Mouse (Mus musculus) megakaryocyte, embryonic 14.5 days (primary cell): ENCODE measurements around the gene Tpbg.

ENCODE experiments used
- FLI1 ChIP-seq: IDR thresholded peaks from 2 replicates; pipeline ENCODE4 v1.6.1; 2012; ENCODE audit warnings: low read length, inconsistent platforms, mixed read lengths
- GATA1 ChIP-seq: IDR thresholded peaks from 3 replicates; pipeline ENCODE4 v1.6.1; 2012; ENCODE audit warnings: mixed read lengths, low read length, inconsistent platforms, borderline replicate concordance

DNA sequence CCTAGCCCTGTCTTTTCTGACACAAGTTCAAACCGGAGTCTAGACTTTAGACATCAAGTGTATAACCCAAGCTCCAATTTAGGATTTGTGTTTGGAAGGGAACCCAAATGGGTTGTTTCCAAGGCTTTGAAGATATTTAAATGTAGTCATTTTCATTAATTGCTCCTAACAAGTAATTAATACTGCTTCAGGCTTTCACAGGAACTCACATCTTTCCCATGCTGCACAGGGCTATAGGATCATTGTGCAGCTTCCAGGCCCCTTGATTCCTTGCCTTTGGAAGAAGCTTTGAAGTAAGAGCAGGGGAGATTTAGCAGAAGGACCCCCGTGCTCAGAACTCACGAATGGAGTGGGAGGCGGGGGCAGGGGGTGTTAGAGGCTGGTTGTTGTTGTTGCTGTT, 18.9 kb downstream of the Tpbg start:
- TF ChIP-seq GATA1 = no peak
- TF ChIP-seq FLI1 = no peak
